Mouse (Mus musculus): ENCODE data around the gene Anpep. TPM values are rescaled to one million over a fixed set of nuclear protein-coding genes. Genes with fewer than 3 reads are reported as not detected.

Gene Anpep
- polyA plus RNA-seq, 1 experiment, result 5.6 TPM

GRCm38 (mm10) chr7:79847456-79848451 is 13.1 kb downstream of the Anpep start:
- Histone ChIP-seq H3K4me1 (ENCODE audit: control insufficient read depth, insufficient read depth, low read length) (no peaks in the 10 kb centered on the region), H3K27ac (ENCODE audit: insufficient read depth, low read length) (no peak overlapping the region)

GRCm38 (mm10) chr7:79846342-79846741 is 14.5 kb downstream of the Anpep start:
- H3K27ac ChIP-seq (ENCODE audit: insufficient read depth, low read length), result no peak overlapping the region
- H3K4me3 ChIP-seq (ENCODE audit: insufficient read depth, low read length), result no peak overlapping the region
- no peak for TF ChIP-seq CTCF (IDR thresholded peaks at IDR 0.05; ENCODE audit: extremely low read depth, insufficient read depth, low read length)
- no peak for TF ChIP-seq POLR2A (IDR thresholded peaks at IDR 0.05; ENCODE audit: extremely low read depth, insufficient read depth, low read length)
- no peaks in the 10 kb centered on the region for H3K4me1 ChIP-seq (ENCODE audit: control insufficient read depth, insufficient read depth, low read length)

More at GRCm38 (mm10) chr7:79847456-79848451, 13.1 kb downstream of the Anpep start:
- H3K4me3 ChIP-seq (ENCODE audit: insufficient read depth, low read length), result peak overlapping the region; percentile 13; the same call in 1 of the 2 replicates
- TF ChIP-seq CTCF (IDR thresholded peaks at IDR 0.05; ENCODE audit: extremely low read depth, insufficient read depth, low read length) (no peak), POLR2A (IDR thresholded peaks at IDR 0.05; ENCODE audit: extremely low read depth, insufficient read depth, low read length) (no peak)

- no peak for TF ChIP-seq CTCF (IDR thresholded peaks at IDR 0.05; ENCODE audit: extremely low read depth, insufficient read depth, low read length)
- no peak for TF ChIP-seq POLR2A (IDR thresholded peaks at IDR 0.05; ENCODE audit: extremely low read depth, insufficient read depth, low read length)
- no peak overlapping the region for H3K4me3 ChIP-seq (ENCODE audit: insufficient read depth, low read length)
- no peaks in the 10 kb centered on the region for H3K4me1 ChIP-seq (ENCODE audit: control insufficient read depth, insufficient read depth, low read length)
- no peak overlapping the region for H3K27ac ChIP-seq (ENCODE audit: insufficient read depth, low read length)
These were observed 16.6 kb downstream of the Anpep start for GRCm38 (mm10) chr7:79844090-79844802.

- H3K4me3 ChIP-seq (ENCODE audit: insufficient read depth, low read length), result no peak overlapping the region
- no peaks in the 10 kb centered on the region for H3K4me1 ChIP-seq (ENCODE audit: control insufficient read depth, insufficient read depth, low read length)
- no peak for TF ChIP-seq CTCF (IDR thresholded peaks at IDR 0.05; ENCODE audit: extremely low read depth, insufficient read depth, low read length)
- no peak for TF ChIP-seq POLR2A (IDR thresholded peaks at IDR 0.05; ENCODE audit: extremely low read depth, insufficient read depth, low read length)
- H3K27ac ChIP-seq (ENCODE audit: insufficient read depth, low read length), result no peak overlapping the region
These were observed 18.7 kb downstream of the Anpep start for GRCm38 (mm10) chr7:79842163-79842562.

GRCm38 (mm10) chr7:79837247-79837646 is 23.6 kb downstream of the Anpep start:
- TF ChIP-seq POLR2A (IDR thresholded peaks at IDR 0.05; ENCODE audit: extremely low read depth, insufficient read depth, low read length) (no peak), CTCF (IDR thresholded peaks at IDR 0.05; ENCODE audit: extremely low read depth, insufficient read depth, low read length) (no peak)
- no peak overlapping the region for H3K27ac ChIP-seq (ENCODE audit: insufficient read depth, low read length)
- H3K4me3 ChIP-seq (ENCODE audit: insufficient read depth, low read length), result no peak overlapping the region
- H3K4me1 ChIP-seq (ENCODE audit: control insufficient read depth, insufficient read depth, low read length), result no peaks in the 10 kb centered on the region

GRCm38 (mm10) chr7:79835196-79835595 is 25.7 kb downstream of the Anpep start:
- no peak for TF ChIP-seq POLR2A (IDR thresholded peaks at IDR 0.05; ENCODE audit: extremely low read depth, insufficient read depth, low read length)
- TF ChIP-seq CTCF (IDR thresholded peaks at IDR 0.05; ENCODE audit: extremely low read depth, insufficient read depth, low read length), result no peak
- H3K4me1 ChIP-seq (ENCODE audit: control insufficient read depth, insufficient read depth, low read length), result no peaks in the 10 kb centered on the region
- no peak overlapping the region for H3K4me3 ChIP-seq (ENCODE audit: insufficient read depth, low read length)
- H3K27ac ChIP-seq (ENCODE audit: insufficient read depth, low read length), result no peak overlapping the region

- TF ChIP-seq CTCF (IDR thresholded peaks at IDR 0.05; ENCODE audit: extremely low read depth, insufficient read depth, low read length), result no peak
- TF ChIP-seq POLR2A (IDR thresholded peaks at IDR 0.05; ENCODE audit: extremely low read depth, insufficient read depth, low read length), result no peak
- Histone ChIP-seq H3K4me1 (ENCODE audit: control insufficient read depth, insufficient read depth, low read length) (no peaks in the 10 kb centered on the region), H3K4me3 (ENCODE audit: insufficient read depth, low read length) (no peak overlapping the region), H3K27ac (ENCODE audit: insufficient read depth, low read length) (no peak overlapping the region)
These were observed 27.9 kb downstream of the Anpep start for GRCm38 (mm10) chr7:79832980-79833379.

- Histone ChIP-seq H3K4me3 (ENCODE audit: insufficient read depth, low read length) (no peak overlapping the region), H3K27ac (ENCODE audit: insufficient read depth, low read length) (0 out of 2 replicates have a peak overlapping the region, but pooled peaks have one; percentile 10), H3K4me1 (ENCODE audit: control insufficient read depth, insufficient read depth, low read length) (no peaks in the 10 kb centered on the region)
- TF ChIP-seq POLR2A (IDR thresholded peaks at IDR 0.05; ENCODE audit: extremely low read depth, insufficient read depth, low read length) (no peak), CTCF (IDR thresholded peaks at IDR 0.05; ENCODE audit: extremely low read depth, insufficient read depth, low read length) (no peak)
These were observed 29.3 kb downstream of the Anpep start for GRCm38 (mm10) chr7:79831585-79831984.

- no peak for TF ChIP-seq CTCF (IDR thresholded peaks at IDR 0.05; ENCODE audit: extremely low read depth, insufficient read depth, low read length)
- no peak for TF ChIP-seq POLR2A (IDR thresholded peaks at IDR 0.05; ENCODE audit: extremely low read depth, insufficient read depth, low read length)
- no peak overlapping the region for H3K4me3 ChIP-seq (ENCODE audit: insufficient read depth, low read length)
- 0 out of 2 replicates have a peak overlapping the region, but pooled peaks have one; percentile 10 for H3K27ac ChIP-seq (ENCODE audit: insufficient read depth, low read length)
- no peaks in the 10 kb centered on the region for H3K4me1 ChIP-seq (ENCODE audit: control insufficient read depth, insufficient read depth, low read length)
These were observed 29.7 kb downstream of the Anpep start for GRCm38 (mm10) chr7:79831145-79831544.

All from cortical plate, adult 2 months (tissue).